Mouse (Mus musculus) neural tube, embryonic 14.5 days (tissue): ENCODE measurements around the gene Ptprm. TPM values are rescaled to one million over a fixed set of nuclear protein-coding genes. Genes with fewer than 3 reads are reported as not detected.

Experiments
- ATAC-seq: fragments of 200-750 bp; cut with Nextera tagmentation; 2 replicates; pipeline ENCODE4 v1.8.0; 2017; ENCODE audit warnings: low read depth, mild to moderate bottlenecking, moderate TSS enrichment, moderate library complexity
- H3K27ac ChIP-seq: fragments of 300-500 bp; sonication (generic); 2 replicates; pipeline ENCODE4 v1.5.1; 2014; ENCODE audit warnings: low read depth, mild to moderate bottlenecking, control low read depth, low read length, moderate library complexity, mixed read lengths
- H3K27me3 ChIP-seq: fragments of 300-500 bp; sonication (generic); 2 replicates; pipeline ENCODE4 v1.6.1; 2014; ENCODE audit warnings: low read length; ENCODE audit not compliant: control insufficient read depth, insufficient read depth
- H3K36me3 ChIP-seq: fragments of 300-500 bp; sonication (generic); 2 replicates; pipeline ENCODE4 v1.6.1; 2014; ENCODE audit warnings: low read length, mixed read lengths; ENCODE audit not compliant: control insufficient read depth, insufficient read depth
- H3K4me1 ChIP-seq: fragments of 300-500 bp; sonication (generic); 2 replicates; pipeline ENCODE4 v1.6.1; 2014; ENCODE audit warnings: low read length; ENCODE audit not compliant: control insufficient read depth, insufficient read depth
- H3K4me2 ChIP-seq: fragments of 300-500 bp; sonication (generic); 2 replicates; pipeline ENCODE4 v1.6.1; 2014; ENCODE audit warnings: mild to moderate bottlenecking, low read depth, low read length, control low read depth
- H3K4me3 ChIP-seq: fragments of 300-500 bp; sonication (generic); 2 replicates; pipeline ENCODE4 v1.5.1; 2014; ENCODE audit warnings: low read depth, low read length, control low read depth, mixed read lengths
- H3K9ac ChIP-seq: fragments of 300-500 bp; sonication (generic); replicated peaks from 2 replicates; pipeline ENCODE4 v1.6.1; 2014; ENCODE audit warnings: low read depth, mild to moderate bottlenecking, control low read depth, low read length, mixed read lengths
- H3K9me3 ChIP-seq: fragments of 300-500 bp; sonication (generic); 2 replicates; pipeline ENCODE4 v1.6.1; 2016; ENCODE audit warnings: low read length; ENCODE audit not compliant: control insufficient read depth
- WGBS: fragments of 180-500 bp; shearing (Covaris S2); extraction: QIAGEN DNeasy Blood & Tissue Kit; methylation state at CpG from one replicate; pipeline ENCODE4 v1.1.7; 2014; 5-methylcytosine and 5-hydroxymethylcytosine counted together
- polyA plus RNA-seq: library from polyadenylated mRNA; unstranded; fragments of >200 nt; fragmentation: Nextera tagmentation; extraction: Ambion mirVana; gene quantifications from 2 replicates; pipeline ENCODE4 v1.2.1, GENCODE M21; 2014

Ptprm gene
- polyA plus RNA-seq, 1 experiment from 2014 or later, result 26.9 TPM

DNA sequence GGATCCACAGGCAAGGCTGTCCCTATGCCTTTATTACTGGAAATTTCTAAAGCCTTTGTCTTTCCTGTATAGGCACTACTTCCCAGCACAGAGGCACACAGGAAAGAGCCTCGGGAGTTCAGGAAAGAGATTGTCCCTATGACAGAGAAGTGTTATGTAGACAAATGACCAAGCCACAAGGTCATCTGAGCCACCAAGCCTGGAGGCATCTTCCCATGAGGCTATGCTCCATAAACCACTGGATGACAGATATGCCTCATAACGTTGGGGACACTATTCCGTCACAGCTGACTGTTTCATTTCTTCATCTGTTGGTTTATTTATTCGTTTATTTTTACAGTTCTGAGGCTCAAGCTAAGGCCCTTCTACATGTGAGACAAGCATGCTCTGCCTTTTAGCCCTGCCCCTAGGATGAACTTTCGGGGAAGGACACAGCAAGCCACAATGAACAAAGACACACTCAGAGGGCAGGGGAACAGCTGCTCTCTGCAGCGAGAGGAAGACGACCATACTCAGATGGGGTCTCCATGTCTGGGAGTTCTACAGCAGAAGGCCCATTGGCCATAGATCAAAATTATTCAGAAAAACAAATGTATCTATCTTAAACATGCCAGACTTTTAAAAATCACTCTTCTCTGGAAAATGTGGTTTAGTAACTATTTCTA, 235.4 kb downstream of the Ptprm start:
- Histone ChIP-seq H3K36me3 (no peaks in the 10 kb centered on the region), H3K4me2 (no peak overlapping the region), H3K9me3 (no peaks in the 10 kb centered on the region), H3K4me1 (peaks cover 6% of the 10 kb centered on the region; the same call in 1 of the 2 replicates), H3K4me3 (no peak overlapping the region), H3K27me3 (no peaks in the 10 kb centered on the region), H3K27ac (no peak overlapping the region), H3K9ac (no peak overlapping the region)
- 43% methylated on average over 7 of the region's 7 CpGs for WGBS
- ATAC-seq, result no peak

DNA sequence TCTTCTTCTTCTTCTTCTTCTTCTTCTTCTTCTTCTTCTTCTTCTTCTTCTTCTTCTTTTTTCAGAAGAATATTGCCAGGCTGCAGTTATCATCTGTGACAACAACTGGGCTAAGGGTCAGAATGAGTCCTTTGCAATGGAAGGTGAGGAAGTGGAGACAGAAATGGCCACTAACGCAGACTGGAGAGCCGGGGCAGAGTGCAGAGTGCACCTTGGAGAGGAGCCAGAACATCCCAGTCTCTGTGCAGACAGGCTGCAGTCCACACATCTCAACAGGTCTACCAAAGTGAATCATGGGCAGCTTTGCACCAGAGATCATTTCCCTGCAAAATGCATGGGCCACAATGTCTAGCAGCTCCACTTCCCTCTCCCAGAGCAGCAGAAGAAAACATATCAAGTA, 239.4 kb downstream of the Ptprm start:
- 85% methylated on average over 2 of the region's 2 CpGs for WGBS
- no peak overlapping the region for H3K4me3 ChIP-seq
- H3K4me1 ChIP-seq, result peaks cover 4% of the 10 kb centered on the region; the same call in 1 of the 2 replicates
- H3K27me3 ChIP-seq, result no peaks in the 10 kb centered on the region
- no peaks in the 10 kb centered on the region for H3K36me3 ChIP-seq
- no peak overlapping the region for H3K4me2 ChIP-seq
- H3K27ac ChIP-seq, result no peak overlapping the region
- no peak overlapping the region for H3K9ac ChIP-seq
- no peaks in the 10 kb centered on the region for H3K9me3 ChIP-seq
- no peak for ATAC-seq

DNA sequence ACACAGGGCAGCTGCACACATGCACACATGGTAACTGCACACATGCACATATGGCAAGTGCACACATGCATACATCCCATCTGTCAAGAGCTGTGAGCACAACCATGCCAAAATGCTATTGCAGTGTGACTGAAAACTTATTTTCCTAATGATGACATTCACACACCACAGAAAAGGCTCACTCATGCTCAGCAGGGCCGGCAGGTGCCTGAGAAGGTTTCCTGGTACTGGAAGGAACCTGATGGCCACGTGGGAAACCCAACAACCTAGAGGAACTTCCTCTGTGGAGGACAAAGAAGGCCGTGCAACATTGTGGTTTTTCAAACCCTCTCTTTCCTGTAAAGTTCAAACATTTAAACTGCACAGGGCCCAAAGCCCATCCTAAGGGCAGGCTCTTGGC, 241.6 kb downstream of the Ptprm start:
- Histone ChIP-seq H3K4me2 (no peak overlapping the region), H3K27ac (no peak overlapping the region), H3K27me3 (no peaks in the 10 kb centered on the region), H3K4me3 (no peak overlapping the region), H3K4me1 (no peaks in the 10 kb centered on the region), H3K9ac (no peak overlapping the region), H3K36me3 (no peaks in the 10 kb centered on the region), H3K9me3 (no peaks in the 10 kb centered on the region)
- 78% methylated on average over 3 of the region's 3 CpGs for WGBS
- ATAC-seq, result no peak

DNA sequence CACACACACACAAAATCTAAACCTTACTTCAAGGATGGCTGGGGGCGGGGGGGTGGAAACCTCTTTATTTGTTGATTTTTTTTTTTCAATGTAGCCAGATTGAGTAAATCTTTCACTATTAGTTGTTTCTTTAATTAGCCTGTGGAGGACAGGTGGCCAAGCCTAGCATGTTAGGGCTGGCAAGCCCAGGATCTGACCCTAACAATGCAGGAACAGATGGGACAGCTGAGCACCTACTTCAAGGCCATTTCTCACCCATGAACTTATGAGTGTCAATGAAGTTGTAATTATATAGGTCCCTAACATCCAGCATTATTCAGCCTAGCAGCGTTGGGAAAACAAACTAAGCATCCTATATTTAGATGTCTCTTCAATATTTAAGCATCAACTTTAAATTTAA, 248.1 kb downstream of the Ptprm start:
- Histone ChIP-seq H3K9ac (no peak overlapping the region), H3K4me3 (no peak overlapping the region), H3K36me3 (no peaks in the 10 kb centered on the region), H3K4me2 (no peak overlapping the region), H3K27ac (no peak overlapping the region), H3K9me3 (no peaks in the 10 kb centered on the region), H3K27me3 (no peaks in the 10 kb centered on the region), H3K4me1 (no peaks in the 10 kb centered on the region)
- no peak for ATAC-seq
- 90% methylated on average over 2 of the region's 2 CpGs for WGBS

DNA sequence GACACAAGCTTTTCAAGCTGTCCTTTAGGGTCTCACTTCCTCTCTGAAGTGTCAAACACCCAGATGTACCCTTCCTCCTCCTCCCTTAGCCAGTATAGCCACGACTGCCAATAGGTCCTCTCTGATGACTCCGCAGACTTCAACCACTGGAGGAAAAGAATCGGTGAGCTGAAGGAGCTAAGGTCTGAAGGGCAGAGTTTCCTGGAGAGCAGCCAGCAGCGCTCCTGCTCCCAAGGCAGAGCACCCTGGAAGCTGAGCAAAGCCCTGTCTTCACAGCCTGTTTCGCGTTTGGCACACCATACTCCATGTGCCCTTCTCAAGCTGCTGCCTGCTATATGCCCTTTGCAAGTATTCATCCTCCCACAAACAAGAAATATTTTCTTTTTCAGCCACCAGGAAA, 252.2 kb downstream of the Ptprm start:
- H3K27me3 ChIP-seq, result no peaks in the 10 kb centered on the region
- H3K9ac ChIP-seq, result no peak overlapping the region
- 79% methylated on average over 6 of the region's 6 CpGs for WGBS
- no peaks in the 10 kb centered on the region for H3K36me3 ChIP-seq
- no peaks in the 10 kb centered on the region for H3K4me1 ChIP-seq
- H3K4me3 ChIP-seq, result no peak overlapping the region
- no peaks in the 10 kb centered on the region for H3K9me3 ChIP-seq
- H3K27ac ChIP-seq, result no peak overlapping the region
- no peak overlapping the region for H3K4me2 ChIP-seq
- ATAC-seq, result no peak

DNA sequence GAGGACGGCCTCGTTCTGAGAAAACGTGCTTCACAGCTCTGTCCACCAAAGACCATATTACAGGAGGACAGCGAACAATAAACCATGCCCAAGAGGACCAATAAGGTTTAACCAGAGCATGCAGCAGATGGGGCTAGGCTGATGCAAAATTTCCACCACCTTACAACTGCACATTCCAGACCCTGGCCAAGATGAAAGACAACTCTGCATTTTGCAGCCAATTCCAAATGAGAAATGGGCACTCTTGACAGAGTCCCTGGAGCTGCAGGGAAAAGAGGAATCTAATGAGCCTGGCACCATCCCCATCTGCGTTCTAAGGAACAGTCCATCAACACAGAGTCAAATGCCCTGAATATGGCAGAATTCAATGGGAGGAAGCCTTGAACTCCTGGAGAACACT, 263.3 kb downstream of the Ptprm start:
- H3K27me3 ChIP-seq, result no peaks in the 10 kb centered on the region
- H3K4me3 ChIP-seq, result no peak overlapping the region
- no peaks in the 10 kb centered on the region for H3K4me1 ChIP-seq
- no peaks in the 10 kb centered on the region for H3K9me3 ChIP-seq
- no peak overlapping the region for H3K9ac ChIP-seq
- H3K36me3 ChIP-seq, result no peaks in the 10 kb centered on the region
- H3K27ac ChIP-seq, result no peak overlapping the region
- 37% methylated on average over 5 of the region's 5 CpGs for WGBS
- H3K4me2 ChIP-seq, result no peak overlapping the region
- ATAC-seq, result no peak

DNA sequence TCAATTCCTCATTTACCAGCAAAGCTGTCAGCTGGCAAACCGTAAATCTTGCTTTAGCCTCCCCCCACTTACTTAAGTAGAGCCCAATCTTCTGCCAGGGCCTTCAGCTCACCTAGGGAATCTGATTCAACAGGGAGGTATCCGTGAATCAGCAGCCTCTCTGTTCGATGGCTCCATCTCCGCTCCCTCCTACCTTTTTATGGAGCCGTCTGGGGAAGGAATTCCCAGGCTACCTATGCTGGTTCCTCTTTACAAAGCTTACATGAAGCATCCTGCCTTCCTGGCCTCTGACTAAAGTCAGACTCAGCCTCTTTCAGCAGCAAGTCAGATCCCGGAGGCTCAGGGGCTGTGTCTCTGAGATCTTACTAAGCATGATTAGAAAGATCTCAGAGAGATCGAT, 264.1 kb downstream of the Ptprm start:
- H3K9ac ChIP-seq, result no peak overlapping the region
- no peaks in the 10 kb centered on the region for H3K27me3 ChIP-seq
- no peak overlapping the region for H3K27ac ChIP-seq
- 76% methylated on average over 7 of the region's 7 CpGs for WGBS
- no peaks in the 10 kb centered on the region for H3K4me1 ChIP-seq
- no peak overlapping the region for H3K4me2 ChIP-seq
- H3K4me3 ChIP-seq, result no peak overlapping the region
- H3K9me3 ChIP-seq, result no peaks in the 10 kb centered on the region
- ATAC-seq, result no peak
- no peaks in the 10 kb centered on the region for H3K36me3 ChIP-seq

DNA sequence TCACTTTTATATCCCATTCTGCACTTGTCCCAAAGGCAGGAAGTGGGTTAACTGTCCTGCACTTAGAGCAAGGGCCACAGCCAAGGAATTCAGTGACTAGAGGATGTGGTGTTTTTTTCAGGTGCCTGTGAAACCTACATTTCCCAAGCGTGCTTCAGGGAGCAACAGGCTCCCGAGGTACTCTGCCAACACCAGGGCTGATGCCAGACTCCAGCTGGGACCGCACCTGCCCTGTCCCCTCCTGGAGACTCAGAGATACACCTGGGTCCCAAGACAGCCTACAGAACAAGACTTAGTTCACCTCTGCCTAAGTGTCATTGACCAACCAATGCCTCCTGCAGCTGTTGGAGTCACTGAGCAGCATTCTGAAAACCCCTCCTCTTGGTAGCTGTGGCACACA, 264.6 kb downstream of the Ptprm start:
- ATAC-seq, result no peak

DNA sequence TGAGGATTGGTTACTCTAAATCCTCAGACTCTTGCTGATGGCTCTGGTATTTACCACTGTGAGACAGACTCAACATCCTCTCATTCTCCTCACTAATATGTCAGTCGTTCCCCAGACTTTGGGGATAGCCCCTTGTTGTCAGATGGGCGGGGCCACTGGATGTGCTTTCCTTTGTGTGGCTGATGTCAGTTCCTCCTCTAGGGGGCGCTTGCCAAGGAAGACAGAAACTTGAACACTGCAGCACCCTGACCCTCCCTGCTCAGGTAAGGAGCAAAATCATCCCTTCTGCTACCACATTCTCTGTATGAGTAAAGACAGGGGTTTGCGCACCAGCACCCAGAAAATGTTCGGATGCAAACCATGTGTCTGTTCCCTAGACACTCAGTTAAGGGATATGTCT, 266.7 kb downstream of the Ptprm start:
- Histone ChIP-seq H3K4me1 (no peaks in the 10 kb centered on the region), H3K27ac (no peak overlapping the region), H3K9me3 (no peaks in the 10 kb centered on the region), H3K36me3 (no peaks in the 10 kb centered on the region), H3K27me3 (no peaks in the 10 kb centered on the region), H3K9ac (no peak overlapping the region), H3K4me2 (no peak overlapping the region), H3K4me3 (no peak overlapping the region)
- WGBS, result 60% methylated on average over 5 of the region's 5 CpGs
- no peak for ATAC-seq

More for the DNA sequence above, 264.6 kb downstream of the Ptprm start:
- Histone ChIP-seq H3K4me1 (no peaks in the 10 kb centered on the region), H3K9ac (no peak overlapping the region), H3K36me3 (no peaks in the 10 kb centered on the region), H3K4me3 (no peak overlapping the region), H3K27ac (no peak overlapping the region), H3K4me2 (no peak overlapping the region), H3K27me3 (no peaks in the 10 kb centered on the region), H3K9me3 (no peaks in the 10 kb centered on the region)
- 85% methylated on average over 3 of the region's 3 CpGs for WGBS
